Mouse (Mus musculus): ENCODE measurements around the gene Mt2. TPM values are rescaled to one million over a fixed set of nuclear protein-coding genes. Genes with fewer than 3 reads are reported as not detected.
"Not testable (repeated sequence)": the region's sequence is repeated elsewhere in the genome, so short reads cannot be mapped to it uniquely, and the experiment has no call there.

Mt2 gene
- total RNA-seq (2021) = 100 to 1,000 TPM; 203 to 204 TPM
- long read RNA-seq, experiment 1, transcript Mt2-201 (3 exons, 511 nt) = major isoform, 5 of 6 reads
- long read RNA-seq, experiment 1, partial matches to known transcripts = 0 of 6 reads
- long read RNA-seq, experiment 1, other reads (novel, unspliced or antisense) = 1 of 6 reads
- long read RNA-seq, experiment 2, transcript Mt2-201 (3 exons, 511 nt) = major isoform, 10 of 14 reads
- long read RNA-seq, experiment 2, partial matches to known transcripts = 0 of 14 reads
- long read RNA-seq, experiment 2, other reads (novel, unspliced or antisense) = 4 of 14 reads

- DNase-seq (ENCODE audit: low spot score in 2 of 2) = peak; percentile 67 to 79
Observed at GRCm38 (mm10) chr8:94172075-94172808, at the start of gene Mt2. Mt2 (plus strand) TSS chr8:94172664.

GRCm38 (mm10) chr8:94122711-94123468, 49.6 kb upstream of the Mt2 start:
- DNase-seq (ENCODE audit: low spot score in 2 of 2) = no peak

- no peak for DNase-seq (ENCODE audit: low spot score in 2 of 2)
Observed at GRCm38 (mm10) chr8:94127711-94128110, 44.8 kb upstream of the Mt2 start.

- DNase-seq (ENCODE audit: low spot score in 2 of 2) = no peak
Observed at GRCm38 (mm10) chr8:94129133-94129789, 43.2 kb upstream of the Mt2 start.

- no peak for DNase-seq (ENCODE audit: low spot score in 2 of 2)
Observed at GRCm38 (mm10) chr8:94130126-94130525, 42.3 kb upstream of the Mt2 start.

GRCm38 (mm10) chr8:94132096-94132495, 40.4 kb upstream of the Mt2 start:
- DNase-seq (ENCODE audit: low spot score in 2 of 2) = no peak

GRCm38 (mm10) chr8:94134601-94135000, 37.9 kb upstream of the Mt2 start:
- DNase-seq (ENCODE audit: low spot score in 2 of 2) = not testable (repeated sequence)

- DNase-seq (ENCODE audit: low spot score in 2 of 2) = no peak
Observed at GRCm38 (mm10) chr8:94135556-94135955, 36.9 kb upstream of the Mt2 start.

GRCm38 (mm10) chr8:94136192-94136591, 36.3 kb upstream of the Mt2 start:
- no peak for DNase-seq (ENCODE audit: low spot score in 2 of 2)

- DNase-seq (ENCODE audit: low spot score in 2 of 2) = no peak
Observed at GRCm38 (mm10) chr8:94136933-94137332, 35.5 kb upstream of the Mt2 start, which contains the start of gene Mt4. Mt4 (plus strand) TSS chr8:94137197.

- DNase-seq (ENCODE audit: low spot score in 2 of 2) = no peak
Observed at GRCm38 (mm10) chr8:94140266-94140795, 32.1 kb upstream of the Mt2 start.

GRCm38 (mm10) chr8:94148236-94148635, 24.2 kb upstream of the Mt2 start:
- no peak for DNase-seq (ENCODE audit: low spot score in 2 of 2)

- DNase-seq (ENCODE audit: low spot score in 2 of 2) = no peak
Observed at GRCm38 (mm10) chr8:94150925-94151324, 21.5 kb upstream of the Mt2 start.

GRCm38 (mm10) chr8:94152513-94153300, 19.8 kb upstream of the Mt2 start, which contains the start of gene Mt3:
Mt3 (plus strand) TSS chr8:94152607.
- DNase-seq (ENCODE audit: low spot score in 2 of 2) = peak; percentile 22 to 31

GRCm38 (mm10) chr8:94153451-94153850, 19.0 kb upstream of the Mt2 start:
- no peak for DNase-seq (ENCODE audit: low spot score in 2 of 2)

GRCm38 (mm10) chr8:94154537-94154936, 17.9 kb upstream of the Mt2 start:
- no peak for DNase-seq (ENCODE audit: low spot score in 2 of 2)

- DNase-seq (ENCODE audit: low spot score in 2 of 2) = no peak
Observed at GRCm38 (mm10) chr8:94156092-94156491, 16.4 kb upstream of the Mt2 start.

GRCm38 (mm10) chr8:94165772-94166171, 6.7 kb upstream of the Mt2 start:
- not testable (repeated sequence) for DNase-seq (ENCODE audit: low spot score in 2 of 2)

- DNase-seq (ENCODE audit: low spot score in 2 of 2) = peak; percentile 97
Observed at GRCm38 (mm10) chr8:94167244-94167643, 5.2 kb upstream of the Mt2 start.

GRCm38 (mm10) chr8:94169547-94169946, 2.9 kb upstream of the Mt2 start:
- DNase-seq (ENCODE audit: low spot score in 2 of 2) = no peak

All from adrenal gland, adult 18-20 months (tissue).